Mouse (Mus musculus) neutrophil, adult 65 days (primary cell): ENCODE data around the gene Fat1. TPM values are rescaled to one million over a fixed set of nuclear protein-coding genes. Genes with fewer than 3 reads are reported as not detected.

Experiments used
- total RNA-seq: library from RNA; stranded (reverse); gene quantifications from 2 replicates; pipeline ENCODE4 v1.2.4, GENCODE M21; 2023

The Fat1 gene
- total RNA-seq, result 0.18 and 0.35 TPM in 2 replicates

GRCm38 (mm10) chr8:44934850-44935497 lies at the start of gene Fat1:
Fat1 (plus strand) TSS chr8:44935447.

GRCm38 (mm10) chr8:45068759-45069386 lies 133.6 kb downstream of the Fat1 start, which contains the start of gene Mtnr1a:
Mtnr1a (plus strand) TSS chr8:45069137.

Other genes starting within 250 kb of the Fat1 start
- not detected in 2 replicates for gene Mtnr1a, start 133.7 kb downstream of the Fat1 start, total RNA-seq